ENCODE assay signal across 23 mouse cellular contexts in genomic region chr15:99859644-99860392, GRCm38 (mm10). TPM values are rescaled to one million over a fixed set of nuclear protein-coding genes. Genes with fewer than 3 reads are reported as not detected.
DNase-seq lines count a peak whose midpoint lies in the region; ATAC-seq and TF ChIP-seq lines count a peak whose summit lies in the region.
"Had no signal": no experiment of that assay in that cellular context is flagged by ENCODE, and none has a peak within 500 bp of the region (broad histone marks: within the 10 kb centered on the region; RNA-seq: fewer than 3 reads in every experiment).

No protein-coding gene starts in this region.

- ATAC-seq in midbrain, embryonic 13.5 days, result peak; percentile 43; the same call in 1 of the 2 replicates
- ATAC-seq in midbrain, postnatal 0 days (ENCODE audit: low FRiP score), result no peak
- peak; percentile 58; the same call in 1 of the 2 replicates for ATAC-seq in forebrain, embryonic 13.5 days
- no peak for ATAC-seq in hindbrain, postnatal 0 days
- ATAC-seq: CD4-positive, CD25-positive, alpha-beta regulatory T cell, adult 4 months; liver, postnatal 0 days had no signal

- peak; percentile 82 for DNase-seq in heart, adult 11 months
- DNase-seq in heart, postnatal 14 days, result no peak
- no peak for DNase-seq in midbrain, postnatal 0 days (ENCODE audit: low spot score)
- no peak for DNase-seq in hindbrain, postnatal 0 days (ENCODE audit: low spot score)
- DNase-seq in kidney, postnatal 4 days, result no peak
- DNase-seq in cerebellum, postnatal 4 days (ENCODE audit: low spot score in 2 of 2), result no peak
- DNase-seq: adrenal gland, postnatal 14 days; cerebellum, adult 11 months; cerebellum, postnatal 10 days; heart, postnatal 10 days; layer of hippocampus, postnatal 36 days; liver; liver, postnatal 0 days; lung, postnatal 10 days; retina, postnatal 1 day; right cerebral cortex, postnatal 4 days had no signal

- TF ChIP-seq CTCF in midbrain, postnatal 0 days (IDR thresholded peaks at IDR 0.05), result no peak
- TF ChIP-seq CTCF in hindbrain, postnatal 0 days (IDR thresholded peaks at IDR 0.05; ENCODE audit: low read depth), result no peak

- no peaks in the 10 kb centered on the region for H3K36me3 ChIP-seq in midbrain, embryonic 13.5 days
- H3K36me3 ChIP-seq in midbrain, postnatal 0 days (ENCODE audit: insufficient read depth, low read length), result no peaks in the 10 kb centered on the region
- H3K36me3 ChIP-seq in forebrain, embryonic 13.5 days (ENCODE audit: poor library complexity, severe bottlenecking), result peaks cover 6% of the 10 kb centered on the region; the same call in 1 of the 2 replicates
- H3K36me3 ChIP-seq in hindbrain, postnatal 0 days (ENCODE audit: insufficient read depth, low read length), result no peaks in the 10 kb centered on the region
- H3K36me3 ChIP-seq: embryonic facial prominence, embryonic 15.5 days had no signal

- no peak overlapping the region for H3K4me3 ChIP-seq in midbrain, embryonic 13.5 days (replicated peaks)
- H3K4me3 ChIP-seq in midbrain, postnatal 0 days (ENCODE audit: low read depth, low read length), result no peak overlapping the region
- no peak overlapping the region for H3K4me3 ChIP-seq in forebrain, embryonic 13.5 days
- no peak overlapping the region for H3K4me3 ChIP-seq in hindbrain, postnatal 0 days (ENCODE audit: low read length)
- H3K4me3 ChIP-seq: embryonic facial prominence, embryonic 15.5 days; megakaryocyte, embryonic 14.5 days; myocyte had no signal

- H3K4me2 ChIP-seq in midbrain, embryonic 13.5 days (replicated peaks), result no peak overlapping the region
- H3K4me2 ChIP-seq in midbrain, postnatal 0 days (ENCODE audit: low read depth, low read length, poor library complexity, severe bottlenecking), result no peak overlapping the region
- no peak overlapping the region for H3K4me2 ChIP-seq in forebrain, embryonic 13.5 days
- H3K4me2 ChIP-seq in hindbrain, postnatal 0 days (ENCODE audit: low read depth, low read length), result no peak overlapping the region
- H3K4me2 ChIP-seq: embryonic facial prominence, embryonic 15.5 days; heart, embryonic 11.5 days had no signal

- H3K9ac ChIP-seq in midbrain, embryonic 13.5 days (replicated peaks), result no peak overlapping the region
- no peak overlapping the region for H3K9ac ChIP-seq in midbrain, postnatal 0 days (replicated peaks; ENCODE audit: low read length, poor library complexity, severe bottlenecking)
- no peak overlapping the region for H3K9ac ChIP-seq in forebrain, embryonic 13.5 days
- no peak overlapping the region for H3K9ac ChIP-seq in hindbrain, postnatal 0 days (replicated peaks; ENCODE audit: low read length)
- H3K9ac ChIP-seq: embryonic facial prominence, embryonic 15.5 days; liver, postnatal 0 days had no signal

- peak overlapping the region; percentile 61 for H3K27ac ChIP-seq in midbrain, embryonic 13.5 days
- H3K27ac ChIP-seq in midbrain, postnatal 0 days (ENCODE audit: low read depth, low read length), result no peak overlapping the region
- peak overlapping the region; percentile 72 for H3K27ac ChIP-seq in forebrain, embryonic 13.5 days
- peak overlapping the region; percentile 48; the same call in 1 of the 2 replicates for H3K27ac ChIP-seq in hindbrain, postnatal 0 days
- H3K27ac ChIP-seq: embryonic facial prominence, embryonic 15.5 days had no signal

- peaks cover 11% of the 10 kb centered on the region for H3K4me1 ChIP-seq in midbrain, embryonic 13.5 days (replicated peaks)
- no peaks in the 10 kb centered on the region for H3K4me1 ChIP-seq in midbrain, postnatal 0 days (ENCODE audit: insufficient read depth, low read length)
- H3K4me1 ChIP-seq in forebrain, embryonic 13.5 days, result peaks cover 33% of the 10 kb centered on the region
- no peaks in the 10 kb centered on the region for H3K4me1 ChIP-seq in hindbrain, postnatal 0 days (ENCODE audit: insufficient read depth, low read length)
- H3K4me1 ChIP-seq: megakaryocyte, embryonic 14.5 days had no signal

- no peaks in the 10 kb centered on the region for H3K27me3 ChIP-seq in midbrain, embryonic 13.5 days
- H3K27me3 ChIP-seq in midbrain, postnatal 0 days (ENCODE audit: insufficient read depth, low read length), result no peaks in the 10 kb centered on the region
- H3K27me3 ChIP-seq in forebrain, embryonic 13.5 days, result no peaks in the 10 kb centered on the region
- H3K27me3 ChIP-seq in hindbrain, postnatal 0 days (ENCODE audit: insufficient read depth, low read length), result no peaks in the 10 kb centered on the region
- H3K27me3 ChIP-seq: embryonic facial prominence, embryonic 15.5 days had no signal

- intact Hi-C loops in heart, postnatal 14 days (cut with DNase I), result no loop called here

- no peaks in the 10 kb centered on the region for H3K9me3 ChIP-seq in midbrain, embryonic 13.5 days
- no peaks in the 10 kb centered on the region for H3K9me3 ChIP-seq in midbrain, postnatal 0 days (ENCODE audit: low read length)
- H3K9me3 ChIP-seq in forebrain, embryonic 13.5 days (replicated peaks), result no peaks in the 10 kb centered on the region
- no peaks in the 10 kb centered on the region for H3K9me3 ChIP-seq in hindbrain, postnatal 0 days (ENCODE audit: low read length)
- H3K9me3 ChIP-seq: embryonic facial prominence, embryonic 15.5 days had no signal

- 38% methylated on average over 9 of the region's 9 CpGs for WGBS in midbrain, embryonic 13.5 days
- WGBS in midbrain, postnatal 0 days, result 33% methylated on average over 9 of the region's 9 CpGs
- 22% methylated on average over 9 of the region's 9 CpGs for whole genome bisulfite sequencing in forebrain, embryonic 13.5 days
- 38% methylated on average over 9 of the region's 9 CpGs for WGBS in hindbrain, postnatal 0 days

RNA-seq across cellular contexts. Expression of gene Lima1, which starts 15.4 kb away (rescaled TPM):
- 10 to 100 TPM; 23.5 TPM for total RNA-seq in heart, postnatal 14 days (2021)
- polyA plus RNA-seq in midbrain, embryonic 13.5 days (2015; fragmentation: Nextera tagmentation; extraction: Ambion mirVana), result 17.1 and 17.2 TPM in 2 replicates
- 6.4 and 8.7 TPM in 2 replicates for total RNA-seq in midbrain, postnatal 0 days (2014; rRNA removed)
- polyA plus RNA-seq in midbrain, postnatal 0 days (2015; fragmentation: Nextera tagmentation; extraction: Ambion mirVana), result 6.7 and 7.8 TPM in 2 replicates
- 33.5 and 37.5 TPM in 2 replicates for polyA plus RNA-seq in forebrain, embryonic 13.5 days (2015; fragmentation: Nextera tagmentation; extraction: Ambion mirVana)
- 5.8 and 6.9 TPM in 2 replicates for total RNA-seq in hindbrain, postnatal 0 days (2014; rRNA removed)
- 8.0 and 10.4 TPM in 2 replicates for polyA plus RNA-seq in hindbrain, postnatal 0 days (2015; fragmentation: Nextera tagmentation; extraction: Ambion mirVana)

Comparison
In these comparisons a context has a peak if more than half of its experiments do, and no peak if none do; other contexts are left out.
1. ATAC-seq: peak in midbrain, embryonic 13.5 days (single experiment) and forebrain, embryonic 13.5 days (single experiment); none in midbrain, postnatal 0 days (single experiment) and hindbrain, postnatal 0 days (single experiment).